Mouse (Mus musculus) midbrain, embryonic 15.5 days (tissue): ENCODE results near the gene Cbx7. TPM values are rescaled to one million over a fixed set of nuclear protein-coding genes. Genes with fewer than 3 reads are reported as not detected.

Source experiments
- ATAC-seq: fragments of 200-750 bp; cut with Nextera tagmentation; replicated peaks from 2 replicates; pipeline ENCODE4 v1.8.0; 2017; ENCODE audit warnings: moderate TSS enrichment
- H3K27ac ChIP-seq: fragments of 300-500 bp; sonication (generic); 2 replicates; pipeline ENCODE4 v1.5.1; 2015; ENCODE audit warnings: mild to moderate bottlenecking, inconsistent platforms
- H3K27me3 ChIP-seq: fragments of 300-500 bp; sonication (generic); replicated peaks from 2 replicates; pipeline ENCODE4 v1.6.1; 2015; ENCODE audit warnings: inconsistent platforms
- H3K36me3 ChIP-seq: fragments of 300-500 bp; sonication (generic); replicated peaks from 2 replicates; pipeline ENCODE4 v1.6.1; 2015; ENCODE audit warnings: inconsistent platforms
- H3K4me1 ChIP-seq: fragments of 300-500 bp; sonication (generic); 2 replicates; pipeline ENCODE4 v1.6.1; 2015; ENCODE audit warnings: inconsistent platforms
- H3K4me2 ChIP-seq: fragments of 300-500 bp; sonication (generic); 2 replicates; pipeline ENCODE4 v1.6.1; 2015; ENCODE audit warnings: inconsistent platforms, mild to moderate bottlenecking, moderate library complexity
- H3K4me3 ChIP-seq: fragments of 300-500 bp; sonication (generic); 2 replicates; pipeline ENCODE4 v1.5.1; 2015; ENCODE audit warnings: mild to moderate bottlenecking, inconsistent platforms
- H3K9ac ChIP-seq: fragments of 300-500 bp; sonication (generic); 2 replicates; pipeline ENCODE4 v1.6.1; 2015; ENCODE audit warnings: mild to moderate bottlenecking, inconsistent platforms
- H3K9me3 ChIP-seq: fragments of 300-500 bp; sonication (generic); 2 replicates; pipeline ENCODE4 v1.6.1; 2016; ENCODE audit warnings: inconsistent platforms
- WGBS: fragments of 180-500 bp; shearing (Covaris S2); methylation state at CpG from one replicate; pipeline ENCODE4 v1.1.7; 2015; ENCODE audit warnings: mixed read lengths; 5-methylcytosine and 5-hydroxymethylcytosine counted together
- polyA plus RNA-seq: library from polyadenylated mRNA; unstranded; fragments of >200 nt; fragmentation: Nextera tagmentation; extraction: Ambion mirVana; gene quantifications from 2 replicates; pipeline ENCODE4 v1.2.1, GENCODE M21; 2015

Cbx7 gene
- polyA plus RNA-seq, 1 experiment from 2014 or later = 5.8 TPM

DNA sequence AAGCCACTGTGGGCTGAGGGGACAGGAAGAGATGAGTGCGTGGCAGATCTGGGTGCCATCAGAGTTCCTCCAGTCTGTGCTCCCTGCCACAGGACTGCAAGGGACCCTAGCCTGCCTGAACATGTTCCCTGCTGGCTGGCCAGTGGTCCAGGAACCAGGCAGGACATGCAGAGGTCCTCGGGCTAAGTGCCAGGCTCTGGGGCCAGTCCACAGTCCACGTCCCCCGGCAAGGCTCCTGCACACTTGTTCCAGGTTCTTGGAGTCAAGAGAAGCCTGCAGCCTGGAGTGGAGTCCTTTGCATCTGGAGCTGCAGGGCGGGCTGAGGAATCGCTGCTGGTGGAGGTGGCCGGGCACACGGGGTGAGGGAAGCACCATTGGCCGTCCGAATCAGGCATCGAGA, 25.9 kb upstream of the Cbx7 start:
- Histone ChIP-seq H3K9me3 (no peaks in the 10 kb centered on the region), H3K27me3 (no peaks in the 10 kb centered on the region), H3K36me3 (no peaks in the 10 kb centered on the region), H3K9ac (no peak overlapping the region), H3K27ac (no peak overlapping the region), H3K4me2 (no peak overlapping the region), H3K4me3 (no peak overlapping the region), H3K4me1 (no peaks in the 10 kb centered on the region)
- ATAC-seq = no peak
- WGBS = 96% methylated on average over 11 of the region's 11 CpGs

DNA sequence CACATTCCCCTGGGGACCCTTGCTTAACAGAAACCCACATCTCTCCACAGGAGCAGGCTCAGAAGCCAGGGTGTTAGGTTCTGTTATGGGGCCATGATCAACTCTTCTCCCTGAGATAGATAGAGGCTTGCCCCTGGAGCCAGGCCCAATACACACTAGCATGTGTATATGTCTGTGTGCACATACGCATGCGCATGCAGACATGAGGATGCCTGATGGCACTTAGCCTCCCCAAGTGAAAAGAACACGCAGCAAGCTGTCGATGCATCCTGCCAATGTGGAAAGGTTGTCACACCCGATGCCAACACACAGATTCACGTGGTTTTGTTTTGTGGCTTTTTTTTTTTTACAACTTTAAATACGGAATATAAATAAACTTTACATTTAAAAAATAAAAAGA, 24.6 kb upstream of the Cbx7 start:
- Histone ChIP-seq H3K27ac (no peak overlapping the region), H3K9me3 (no peaks in the 10 kb centered on the region), H3K4me3 (no peak overlapping the region), H3K4me2 (no peak overlapping the region), H3K27me3 (no peaks in the 10 kb centered on the region), H3K4me1 (no peaks in the 10 kb centered on the region), H3K36me3 (no peaks in the 10 kb centered on the region), H3K9ac (no peak overlapping the region)
- 92% methylated on average over 7 of the region's 7 CpGs for WGBS
- ATAC-seq = no peak

GRCm38 (mm10) chr15:79994566-79994965, 23.6 kb upstream of the Cbx7 start:
- H3K27ac ChIP-seq = no peak overlapping the region
- H3K36me3 ChIP-seq = no peaks in the 10 kb centered on the region
- no peaks in the 10 kb centered on the region for H3K9me3 ChIP-seq
- H3K27me3 ChIP-seq = no peaks in the 10 kb centered on the region
- no peaks in the 10 kb centered on the region for H3K4me1 ChIP-seq
- H3K4me2 ChIP-seq = no peak overlapping the region
- H3K4me3 ChIP-seq = no peak overlapping the region
- H3K9ac ChIP-seq = no peak overlapping the region
- ATAC-seq = no peak
- WGBS = 84% methylated on average over 4 of the region's 4 CpGs

DNA sequence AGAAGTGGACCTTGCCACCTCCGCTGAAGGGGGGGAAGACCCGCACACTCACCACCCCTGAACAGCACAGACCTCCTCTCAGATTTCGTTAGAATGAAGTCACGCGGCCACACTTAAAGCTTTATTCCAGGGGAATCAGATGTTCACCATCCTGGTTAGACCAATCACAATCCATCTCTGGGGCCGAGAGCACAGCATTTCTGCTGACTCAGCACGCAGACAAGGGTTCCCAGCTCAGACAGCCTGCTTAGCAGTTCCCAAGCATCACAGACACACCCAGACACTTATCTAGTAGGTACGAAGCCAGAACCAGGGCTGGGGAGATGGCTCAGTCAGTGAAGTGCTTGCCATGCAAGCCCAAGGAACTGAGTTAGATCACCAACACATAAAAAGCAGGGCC, 15.3 kb upstream of the Cbx7 start:
- Histone ChIP-seq H3K9me3 (no peaks in the 10 kb centered on the region), H3K27me3 (no peaks in the 10 kb centered on the region), H3K4me3 (no peak overlapping the region), H3K36me3 (no peaks in the 10 kb centered on the region), H3K4me2 (no peak overlapping the region), H3K27ac (no peak overlapping the region), H3K9ac (no peak overlapping the region), H3K4me1 (no peaks in the 10 kb centered on the region)
- ATAC-seq = no peak
- 75% methylated on average over 8 of the region's 8 CpGs for WGBS

DNA sequence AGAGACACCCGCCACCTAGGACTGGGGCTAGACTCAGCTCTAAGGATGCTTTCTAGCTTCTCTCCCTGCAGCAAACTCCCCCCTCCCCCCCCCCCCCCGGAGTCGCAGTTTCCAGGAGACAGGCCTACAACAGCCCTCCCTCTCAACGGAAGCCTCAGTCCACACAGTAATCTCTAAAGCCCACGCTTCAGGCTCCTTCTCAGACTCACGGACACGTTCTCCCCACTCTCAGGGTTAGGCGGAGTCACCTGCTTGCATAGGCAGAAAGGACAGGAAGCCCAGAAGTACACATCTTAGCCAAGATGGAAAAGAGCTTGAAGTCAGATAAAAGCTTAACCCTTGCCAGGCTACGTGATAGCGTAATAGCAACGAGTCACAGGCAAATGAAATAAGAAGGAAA, 14.6 kb upstream of the Cbx7 start:
- Histone ChIP-seq H3K4me2 (no peak overlapping the region), H3K4me3 (no peak overlapping the region), H3K9ac (no peak overlapping the region), H3K36me3 (no peaks in the 10 kb centered on the region), H3K4me1 (no peaks in the 10 kb centered on the region), H3K9me3 (no peaks in the 10 kb centered on the region), H3K27ac (no peak overlapping the region), H3K27me3 (no peaks in the 10 kb centered on the region)
- 57% methylated on average over 10 of the region's 11 CpGs for WGBS
- ATAC-seq = no peak

DNA sequence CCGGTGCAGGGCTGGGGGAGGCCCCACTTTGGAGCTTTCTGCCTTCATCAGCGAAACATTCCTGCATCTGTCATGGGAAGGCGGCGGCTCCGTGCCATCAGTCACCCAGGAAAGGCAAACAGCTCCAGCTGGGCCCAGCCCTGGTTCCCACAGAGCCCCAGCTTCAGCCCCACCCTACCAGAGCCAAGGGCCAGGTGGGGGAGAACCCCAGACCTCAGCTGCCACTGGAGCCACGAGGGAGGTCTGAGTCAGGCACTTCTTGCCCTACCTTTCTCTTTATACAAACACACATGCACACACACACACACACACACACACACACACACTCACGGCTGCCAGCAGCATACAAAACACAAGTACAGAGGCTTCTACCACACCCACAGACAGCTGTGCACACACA, 13.2 kb upstream of the Cbx7 start:
- no peak overlapping the region for H3K27ac ChIP-seq
- H3K9me3 ChIP-seq = no peaks in the 10 kb centered on the region
- no peak overlapping the region for H3K4me2 ChIP-seq
- no peaks in the 10 kb centered on the region for H3K27me3 ChIP-seq
- H3K9ac ChIP-seq = no peak overlapping the region
- 70% methylated on average over 7 of the region's 7 CpGs for WGBS
- H3K36me3 ChIP-seq = no peaks in the 10 kb centered on the region
- H3K4me1 ChIP-seq = no peaks in the 10 kb centered on the region
- H3K4me3 ChIP-seq = no peak overlapping the region
- ATAC-seq = no peak

DNA sequence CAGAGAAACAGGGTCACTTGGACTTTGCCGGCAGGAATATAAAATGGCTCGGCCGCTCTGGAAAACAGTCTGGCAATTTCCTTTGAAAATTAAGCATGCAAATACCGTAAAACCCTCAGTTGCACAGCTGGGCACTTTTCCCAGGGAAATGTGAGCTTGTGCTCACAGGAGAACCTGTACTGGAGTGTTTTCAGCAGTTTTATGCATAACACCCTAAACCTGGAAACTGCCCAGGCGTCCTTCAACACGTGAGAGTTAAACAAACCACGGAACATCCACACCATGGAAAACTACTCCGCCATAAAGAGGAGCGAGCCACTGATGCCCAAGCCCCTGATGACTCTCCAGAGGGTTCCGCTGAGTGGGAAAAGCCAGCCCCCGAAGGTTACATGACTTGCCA, 9.8 kb upstream of the Cbx7 start:
- WGBS = 86% methylated on average over 11 of the region's 11 CpGs
- H3K4me2 ChIP-seq = no peak overlapping the region
- no peak for ATAC-seq
- H3K9ac ChIP-seq = no peak overlapping the region
- H3K9me3 ChIP-seq = no peaks in the 10 kb centered on the region
- H3K27ac ChIP-seq = no peak overlapping the region
- H3K27me3 ChIP-seq = no peaks in the 10 kb centered on the region
- no peaks in the 10 kb centered on the region for H3K4me1 ChIP-seq
- no peak overlapping the region for H3K4me3 ChIP-seq
- no peaks in the 10 kb centered on the region for H3K36me3 ChIP-seq

GRCm38 (mm10) chr15:79972186-79972585, 1.3 kb upstream of the Cbx7 start:
- no peak overlapping the region for H3K4me2 ChIP-seq
- H3K4me1 ChIP-seq = no peaks in the 10 kb centered on the region
- H3K27me3 ChIP-seq = no peaks in the 10 kb centered on the region
- H3K9ac ChIP-seq = no peak overlapping the region
- H3K36me3 ChIP-seq = no peaks in the 10 kb centered on the region
- no peaks in the 10 kb centered on the region for H3K9me3 ChIP-seq
- no peak overlapping the region for H3K27ac ChIP-seq
- no peak overlapping the region for H3K4me3 ChIP-seq
- ATAC-seq = no peak
- 95% methylated on average over 11 of the region's 11 CpGs for WGBS

DNA sequence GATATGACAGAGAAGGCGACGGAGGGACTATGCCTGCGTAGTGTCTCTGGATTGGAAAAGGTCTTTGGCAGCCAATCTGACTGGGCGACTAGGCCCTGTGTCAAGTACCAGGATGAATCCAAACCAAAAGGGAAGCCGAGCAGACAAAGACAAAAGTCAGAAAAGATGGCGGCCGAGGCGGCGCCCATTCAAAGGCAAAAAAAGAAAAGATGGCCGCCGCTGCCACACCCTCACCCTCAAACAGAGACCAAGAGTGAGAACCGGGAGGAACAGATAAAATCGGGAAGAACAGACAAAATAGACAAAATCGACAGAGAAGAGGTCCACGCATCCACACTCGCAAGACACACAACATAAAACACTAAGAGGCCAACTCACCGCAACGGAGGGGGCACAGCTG, 428 bp downstream of the Cbx7 start:
- Histone ChIP-seq H3K36me3 (no peaks in the 10 kb centered on the region), H3K27ac (no peak overlapping the region), H3K4me3 (no peak overlapping the region), H3K9ac (no peak overlapping the region), H3K9me3 (no peaks in the 10 kb centered on the region), H3K27me3 (no peaks in the 10 kb centered on the region), H3K4me2 (no peak overlapping the region), H3K4me1 (no peaks in the 10 kb centered on the region)
- 94% methylated on average over 18 of the region's 18 CpGs for WGBS
- ATAC-seq = no peak

DNA sequence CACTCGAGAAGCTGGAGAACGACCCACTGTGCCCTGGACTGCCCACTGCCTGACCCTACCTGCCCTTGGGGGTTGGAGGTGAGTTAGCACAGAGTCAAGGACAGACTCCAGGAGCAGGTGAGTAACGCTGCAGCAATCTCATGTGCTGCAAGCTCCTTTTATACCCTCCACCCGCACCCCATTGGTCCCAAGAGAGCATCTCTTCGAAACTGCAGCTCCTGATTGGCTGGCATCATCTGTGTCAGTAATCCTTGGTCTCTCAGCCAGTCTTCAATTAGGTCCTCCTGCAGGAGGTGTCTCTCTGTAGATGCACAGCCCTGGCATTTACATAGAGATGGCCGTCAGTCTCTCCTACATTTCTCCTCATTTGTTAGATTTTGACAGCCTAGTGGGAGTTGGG, 3.6 kb downstream of the Cbx7 start:
- no peaks in the 10 kb centered on the region for H3K36me3 ChIP-seq
- no peak overlapping the region for H3K9ac ChIP-seq
- ATAC-seq = no peak
- no peaks in the 10 kb centered on the region for H3K4me1 ChIP-seq
- H3K4me3 ChIP-seq = no peak overlapping the region
- H3K27me3 ChIP-seq = no peaks in the 10 kb centered on the region
- WGBS = 83% methylated on average over 6 of the region's 6 CpGs
- no peak overlapping the region for H3K27ac ChIP-seq
- no peaks in the 10 kb centered on the region for H3K9me3 ChIP-seq
- H3K4me2 ChIP-seq = no peak overlapping the region

- no peak overlapping the region for H3K27ac ChIP-seq
- no peak for ATAC-seq
- H3K27me3 ChIP-seq = no peaks in the 10 kb centered on the region
- no peaks in the 10 kb centered on the region for H3K36me3 ChIP-seq
- 94% methylated on average over 7 of the region's 7 CpGs for WGBS
- H3K4me1 ChIP-seq = no peaks in the 10 kb centered on the region
- H3K9me3 ChIP-seq = no peaks in the 10 kb centered on the region
- H3K4me3 ChIP-seq = no peak overlapping the region
- no peak overlapping the region for H3K4me2 ChIP-seq
- H3K9ac ChIP-seq = no peak overlapping the region
Measured at GRCm38 (mm10) chr15:79964376-79964775, 6.5 kb downstream of the Cbx7 start.

GRCm38 (mm10) chr15:79962661-79963060, 8.3 kb downstream of the Cbx7 start:
- Histone ChIP-seq H3K4me1 (no peaks in the 10 kb centered on the region), H3K4me2 (no peak overlapping the region), H3K4me3 (no peak overlapping the region), H3K27ac (no peak overlapping the region), H3K9me3 (no peaks in the 10 kb centered on the region), H3K36me3 (no peaks in the 10 kb centered on the region), H3K9ac (no peak overlapping the region), H3K27me3 (no peaks in the 10 kb centered on the region)
- 65% methylated on average over 18 of the region's 18 CpGs for WGBS
- ATAC-seq = no peak

GRCm38 (mm10) chr15:79961366-79961921, 9.5 kb downstream of the Cbx7 start:
- H3K27ac ChIP-seq = no peak overlapping the region
- no peaks in the 10 kb centered on the region for H3K36me3 ChIP-seq
- no peak overlapping the region for H3K4me3 ChIP-seq
- no peak overlapping the region for H3K4me2 ChIP-seq
- WGBS = 61% methylated on average over 9 of the region's 9 CpGs
- no peaks in the 10 kb centered on the region for H3K27me3 ChIP-seq
- H3K9ac ChIP-seq = no peak overlapping the region
- no peaks in the 10 kb centered on the region for H3K9me3 ChIP-seq
- ATAC-seq = no peak
- no peaks in the 10 kb centered on the region for H3K4me1 ChIP-seq

GRCm38 (mm10) chr15:79958418-79958817, 12.5 kb downstream of the Cbx7 start:
- WGBS = 56% methylated on average over 3 of the region's 3 CpGs
- no peaks in the 10 kb centered on the region for H3K27me3 ChIP-seq
- H3K9ac ChIP-seq = no peak overlapping the region
- H3K36me3 ChIP-seq = no peaks in the 10 kb centered on the region
- no peak overlapping the region for H3K27ac ChIP-seq
- no peak overlapping the region for H3K4me3 ChIP-seq
- no peak for ATAC-seq
- no peaks in the 10 kb centered on the region for H3K4me1 ChIP-seq
- H3K4me2 ChIP-seq = no peak overlapping the region
- H3K9me3 ChIP-seq = no peaks in the 10 kb centered on the region
